Mouse (Mus musculus) macrophage (primary cell): ENCODE results near the gene Cbfa2t3. TPM values are rescaled to one million over a fixed set of nuclear protein-coding genes. Genes with fewer than 3 reads are reported as not detected.

Source experiments
- H3K27ac ChIP-seq: fragments of 350-480 bp; formaldehyde crosslinking; 2 replicates; pipeline ENCODE4 v1.9.0; 2021
- H3K36me3 ChIP-seq: fragments of 350-480 bp; formaldehyde crosslinking; 2 replicates; pipeline ENCODE4 v1.9.0; 2021; ENCODE audit errors: inconsistent target
- H3K4me3 ChIP-seq: fragments of 350-480 bp; formaldehyde crosslinking; 2 replicates; pipeline ENCODE4 v1.9.0; 2021; ENCODE audit errors: inconsistent target
- H3K79me2 ChIP-seq: fragments of 350-480 bp; formaldehyde crosslinking; 2 replicates; pipeline ENCODE4 v1.9.0; 2021; ENCODE audit errors: inconsistent target
- WGBS: methylation state at CpG from one replicate; pipeline ENCODE4 v1.1.7; 2026; ENCODE audit warnings: inconsistent platforms; ENCODE audit not compliant: missing documents; 5-methylcytosine and 5-hydroxymethylcytosine counted together
- polyA plus RNA-seq: library from polyadenylated mRNA; stranded (reverse); fragments of 250-400 nt; gene quantifications from 3 replicates; pipeline ENCODE4 v1.2.4, GENCODE M21; 2018; ENCODE audit warnings: inconsistent platforms

Gene Cbfa2t3
- polyA plus RNA-seq, 1 experiment from 2014 or later: 1.4 TPM

DNA sequence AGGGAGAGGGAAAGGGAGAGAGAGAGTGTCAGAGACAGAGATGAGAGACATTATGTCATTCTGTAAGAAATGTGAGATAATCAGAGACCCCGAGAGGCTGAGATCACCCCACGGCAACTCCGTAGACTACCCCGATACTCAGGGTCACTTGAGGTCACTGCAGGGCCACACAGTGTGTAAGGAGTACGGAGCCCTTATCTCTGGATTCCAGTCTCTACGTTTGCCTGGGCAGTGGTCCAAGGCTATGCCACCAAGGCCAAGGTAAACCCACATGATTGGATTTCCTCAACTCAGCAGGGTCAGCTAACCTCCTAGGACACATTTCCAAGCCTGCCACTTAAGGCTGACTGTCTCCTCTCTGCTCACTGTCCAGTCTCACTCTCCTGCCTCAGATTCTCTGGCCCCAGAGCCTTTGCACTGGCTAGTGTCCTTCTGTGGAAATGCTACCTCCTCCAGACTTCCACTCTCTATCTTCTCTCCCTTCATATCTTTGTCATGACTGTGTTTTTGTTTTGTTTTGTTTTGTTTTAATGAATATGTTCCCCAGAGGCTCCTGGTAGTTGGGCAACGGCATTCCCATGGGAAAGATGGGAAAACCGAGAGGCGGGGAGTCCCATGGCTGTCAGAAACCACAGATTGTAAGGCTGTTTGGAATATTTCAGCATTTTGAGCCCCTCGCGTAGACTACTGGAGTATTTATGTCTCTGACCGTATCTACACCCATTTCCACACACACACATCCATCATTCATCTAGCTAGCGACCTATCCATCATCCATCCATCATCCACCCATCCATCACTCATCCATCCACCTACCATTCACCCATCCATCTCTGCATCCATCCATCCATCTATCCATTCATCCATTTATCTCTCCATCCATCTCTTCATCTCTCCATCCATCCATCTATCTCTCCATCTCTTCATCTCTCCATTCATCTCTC, 42.6 kb downstream of the Cbfa2t3 start:
- H3K36me3 ChIP-seq: no peaks in the 10 kb centered on the region
- 80% methylated on average over 13 of the region's 13 CpGs for whole genome bisulfite sequencing

GRCm38 (mm10) chr8:122654768-122655167, 44.1 kb downstream of the Cbfa2t3 start:
- Histone ChIP-seq H3K4me3 (no peak overlapping the region), H3K79me2 (no peaks in the 10 kb centered on the region), H3K27ac (no peak overlapping the region), H3K36me3 (no peaks in the 10 kb centered on the region)
- WGBS: 95% methylated on average over 7 of the region's 7 CpGs

More for the DNA sequence above, 42.6 kb downstream of the Cbfa2t3 start:
- Histone ChIP-seq H3K4me3 (no peak overlapping the region), H3K27ac (no peak overlapping the region), H3K79me2 (no peaks in the 10 kb centered on the region; the same call in 1 of the 2 replicates)

GRCm38 (mm10) chr8:122652643-122653042, 46.3 kb downstream of the Cbfa2t3 start:
- no peaks in the 10 kb centered on the region for H3K79me2 ChIP-seq
- no peak overlapping the region for H3K27ac ChIP-seq
- 67% methylated on average over 6 of the region's 6 CpGs for WGBS
- no peak overlapping the region for H3K4me3 ChIP-seq
- H3K36me3 ChIP-seq: no peaks in the 10 kb centered on the region

- 82% methylated on average over 14 of the region's 16 CpGs for WGBS
- H3K27ac ChIP-seq: no peak overlapping the region
- no peaks in the 10 kb centered on the region for H3K36me3 ChIP-seq
- H3K79me2 ChIP-seq: no peaks in the 10 kb centered on the region
- no peak overlapping the region for H3K4me3 ChIP-seq
These were observed 47.5 kb downstream of the Cbfa2t3 start for GRCm38 (mm10) chr8:122651326-122651921.

DNA sequence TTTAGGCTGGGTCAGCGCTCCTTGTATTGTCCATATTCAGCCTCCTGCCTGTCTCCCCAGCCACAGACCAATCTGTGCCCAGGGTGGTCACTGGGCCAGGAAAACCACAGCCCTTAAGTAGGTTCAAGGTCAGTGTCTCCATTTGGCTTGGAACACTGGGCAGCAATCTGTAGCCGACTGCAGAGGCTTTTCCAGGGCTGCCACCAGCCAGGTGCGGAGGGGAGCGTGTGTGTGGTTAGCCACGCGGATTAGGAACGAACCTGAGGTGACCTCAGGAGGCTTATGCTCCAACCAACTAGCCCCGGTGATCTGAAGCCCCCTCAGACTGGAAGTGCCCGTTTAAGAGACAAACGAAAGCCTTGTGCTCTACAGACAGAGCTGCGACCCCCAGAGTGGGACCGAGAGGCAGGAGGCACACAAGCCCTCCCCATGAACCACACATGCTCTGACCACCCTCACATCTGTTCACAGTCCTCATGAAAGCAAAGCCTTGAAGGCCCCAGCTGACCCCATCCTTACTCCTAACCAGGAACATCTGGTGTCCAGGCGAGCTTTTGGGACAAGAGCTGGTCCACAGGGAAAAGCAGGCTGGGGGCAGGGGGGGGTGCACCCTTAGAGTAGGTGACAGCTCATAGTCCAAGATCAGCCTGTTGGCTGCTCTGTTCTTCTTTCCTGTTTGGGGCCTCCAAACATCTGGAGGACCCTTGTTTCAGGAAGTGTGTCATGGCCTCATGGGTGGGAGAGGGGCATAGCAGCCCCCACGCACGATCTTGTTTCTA, 50.5 kb downstream of the Cbfa2t3 start:
- Histone ChIP-seq H3K27ac (no peak overlapping the region), H3K36me3 (no peaks in the 10 kb centered on the region), H3K4me3 (no peak overlapping the region), H3K79me2 (no peaks in the 10 kb centered on the region)
- 91% methylated on average over 15 of the region's 15 CpGs for WGBS

DNA sequence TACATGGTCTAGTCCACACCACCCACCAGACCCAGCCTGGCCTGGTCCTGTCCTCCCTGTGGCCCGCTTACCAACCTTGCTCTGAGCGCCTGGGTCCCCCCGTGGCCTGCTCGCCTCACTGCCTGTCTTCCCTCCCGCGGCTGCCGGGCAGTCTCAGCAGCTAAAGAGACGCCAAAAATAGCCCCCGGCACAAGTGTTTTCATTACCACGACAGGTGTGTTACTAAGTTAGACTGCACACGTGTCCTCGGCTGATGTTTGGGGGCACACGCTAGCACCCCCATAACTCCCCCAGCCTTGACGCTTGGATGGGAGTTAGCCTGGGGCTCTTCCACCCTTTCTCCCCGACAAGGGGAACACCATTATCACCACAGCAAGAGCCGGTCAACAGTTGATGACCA, 52.6 kb downstream of the Cbfa2t3 start:
- 88% methylated on average over 16 of the region's 16 CpGs for WGBS
- Histone ChIP-seq H3K27ac (no peak overlapping the region), H3K36me3 (no peaks in the 10 kb centered on the region), H3K4me3 (no peak overlapping the region), H3K79me2 (no peaks in the 10 kb centered on the region)

DNA sequence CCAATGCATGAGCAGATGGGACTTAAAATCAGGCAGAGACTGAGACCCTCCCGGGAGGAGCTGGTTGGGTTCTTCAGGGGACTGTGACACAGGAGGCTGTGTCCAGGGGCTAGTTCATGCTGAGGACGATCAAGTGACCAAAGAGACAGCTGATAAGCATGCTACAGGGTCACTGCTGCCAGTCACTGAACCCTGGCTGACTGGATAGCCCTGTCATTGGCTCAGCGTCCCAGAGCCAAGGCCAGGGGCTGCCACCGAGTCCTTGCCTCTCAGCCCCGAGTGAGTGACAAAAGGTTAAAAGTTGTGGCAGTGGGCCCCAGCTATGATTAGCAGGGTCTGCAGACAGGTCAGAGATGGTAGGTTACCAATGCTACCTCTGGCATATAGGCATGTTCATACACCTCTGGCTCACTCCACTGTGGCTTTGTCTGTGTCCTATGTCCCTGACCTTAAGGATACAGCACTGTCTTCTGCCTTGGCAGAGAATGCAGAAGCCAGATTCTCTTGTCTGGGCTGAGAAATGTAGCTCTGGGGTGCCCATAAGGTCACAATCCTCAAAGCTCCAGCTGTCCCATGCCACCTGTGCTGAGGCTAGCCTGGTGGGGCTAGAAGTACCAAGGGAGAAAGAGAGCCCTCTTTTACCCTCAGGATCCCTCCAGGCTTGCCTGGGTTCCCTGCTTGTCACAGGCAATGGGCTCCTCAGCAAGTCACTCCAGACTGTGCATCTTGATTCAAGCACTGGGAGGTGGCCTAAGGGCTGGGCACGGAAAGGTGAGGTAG, 54.5 kb downstream of the Cbfa2t3 start:
- Histone ChIP-seq H3K79me2 (no peaks in the 10 kb centered on the region), H3K27ac (no peak overlapping the region), H3K36me3 (no peaks in the 10 kb centered on the region), H3K4me3 (no peak overlapping the region)
- 93% methylated on average over 6 of the region's 6 CpGs for WGBS

DNA sequence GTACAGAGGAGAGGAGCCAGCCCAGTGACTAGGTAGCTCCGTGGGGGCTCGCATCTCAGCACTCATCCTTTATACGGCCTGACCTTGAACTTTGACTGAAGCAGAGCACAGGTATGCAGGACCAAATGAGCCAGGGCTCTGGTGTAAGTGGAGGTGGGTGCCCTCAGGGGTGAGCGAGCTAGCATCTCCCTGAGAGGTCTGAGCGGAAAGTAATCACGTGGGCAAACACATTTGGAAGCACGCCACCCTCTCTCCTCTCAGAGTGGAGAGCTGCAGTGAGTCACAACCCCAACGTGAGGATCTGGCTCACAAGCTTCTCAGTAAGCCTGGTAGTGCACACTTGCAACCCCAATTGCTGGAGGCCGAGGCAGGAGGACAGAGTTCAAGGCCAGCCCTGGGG, 56.8 kb downstream of the Cbfa2t3 start:
- Histone ChIP-seq H3K79me2 (no peaks in the 10 kb centered on the region), H3K36me3 (no peaks in the 10 kb centered on the region), H3K27ac (no peak overlapping the region), H3K4me3 (no peak overlapping the region)
- 88% methylated on average over 9 of the region's 9 CpGs for WGBS

DNA sequence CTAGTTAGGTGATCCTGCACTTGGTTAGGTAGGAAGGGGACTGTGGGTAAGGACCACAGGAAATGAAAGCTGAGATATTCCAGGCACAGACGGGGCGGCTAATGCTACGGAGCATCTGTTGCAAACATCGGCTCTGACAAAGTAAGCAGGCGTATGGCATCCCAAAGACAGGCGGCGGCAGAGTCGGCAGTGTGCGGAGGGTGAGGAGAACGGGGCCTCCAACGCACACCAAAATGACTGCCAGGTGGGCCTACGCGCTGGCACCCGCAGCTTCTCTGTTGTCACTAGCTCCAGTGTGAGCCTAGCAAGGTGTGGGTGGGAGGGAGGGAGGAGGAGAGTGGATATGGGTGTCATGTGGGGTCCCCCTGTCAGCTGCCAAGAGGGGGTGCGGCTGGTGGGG, 57.5 kb downstream of the Cbfa2t3 start:
- WGBS: 95% methylated on average over 14 of the region's 15 CpGs
- no peaks in the 10 kb centered on the region for H3K36me3 ChIP-seq
- no peaks in the 10 kb centered on the region for H3K79me2 ChIP-seq
- H3K27ac ChIP-seq: no peak overlapping the region
- no peak overlapping the region for H3K4me3 ChIP-seq

GRCm38 (mm10) chr8:122640825-122641224, 58.1 kb downstream of the Cbfa2t3 start:
- Histone ChIP-seq H3K36me3 (no peaks in the 10 kb centered on the region), H3K79me2 (no peaks in the 10 kb centered on the region), H3K27ac (no peak overlapping the region), H3K4me3 (no peak overlapping the region)
- 88% methylated on average over 4 of the region's 4 CpGs for WGBS

GRCm38 (mm10) chr8:122639521-122640248, 59.2 kb downstream of the Cbfa2t3 start:
- Histone ChIP-seq H3K4me3 (no peak overlapping the region), H3K79me2 (no peaks in the 10 kb centered on the region), H3K27ac (no peak overlapping the region), H3K36me3 (no peaks in the 10 kb centered on the region)
- WGBS: 95% methylated on average over 14 of the region's 16 CpGs

DNA sequence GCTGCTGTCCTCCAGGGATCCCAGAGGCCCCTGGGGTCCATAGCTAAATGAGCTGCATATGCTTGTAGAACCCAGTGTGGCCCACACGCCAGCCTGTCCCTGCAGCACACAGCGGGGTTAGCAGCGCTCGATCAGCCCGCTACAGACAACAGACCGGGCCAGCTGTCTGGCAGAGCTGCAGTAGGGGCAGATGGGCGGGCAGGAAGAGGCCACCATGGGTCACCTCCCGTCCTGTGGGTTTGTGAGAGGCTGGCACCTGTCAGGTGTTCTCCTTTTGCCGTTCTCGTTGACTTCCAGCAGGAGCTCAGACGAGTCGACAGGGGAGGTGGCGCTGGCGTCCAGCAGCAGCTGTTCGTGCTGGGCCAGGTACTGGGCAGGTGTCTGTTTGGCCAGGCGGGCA, 60.3 kb downstream of the Cbfa2t3 start:
- Histone ChIP-seq H3K36me3 (no peaks in the 10 kb centered on the region), H3K27ac (no peak overlapping the region), H3K79me2 (no peaks in the 10 kb centered on the region), H3K4me3 (no peak overlapping the region)
- WGBS: 86% methylated on average over 16 of the region's 16 CpGs

DNA sequence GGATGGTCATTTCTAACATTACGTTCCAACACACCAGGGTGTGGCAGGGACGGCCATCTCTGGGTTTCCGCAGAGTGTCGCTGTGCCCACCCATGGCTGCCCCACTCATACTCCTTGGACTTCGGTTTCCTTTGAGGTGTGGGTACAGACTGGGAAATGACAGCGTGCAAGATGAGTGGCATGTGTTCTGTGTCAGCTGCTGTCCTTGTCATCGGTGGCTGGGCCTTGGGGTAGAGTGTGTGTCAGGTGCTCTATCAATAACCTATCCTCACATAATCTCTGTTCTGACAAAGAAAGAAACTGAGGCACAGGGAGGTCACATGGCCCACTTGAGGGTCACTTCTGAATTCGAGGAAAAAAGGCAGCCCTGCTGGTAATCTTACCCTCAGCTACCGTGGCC, 61.7 kb downstream of the Cbfa2t3 start:
- 93% methylated on average over 9 of the region's 9 CpGs for WGBS
- Histone ChIP-seq H3K36me3 (no peaks in the 10 kb centered on the region), H3K79me2 (no peaks in the 10 kb centered on the region), H3K4me3 (no peak overlapping the region), H3K27ac (no peak overlapping the region)

GRCm38 (mm10) chr8:122636803-122637175, 62.1 kb downstream of the Cbfa2t3 start:
- Histone ChIP-seq H3K4me3 (no peak overlapping the region), H3K36me3 (no peaks in the 10 kb centered on the region), H3K27ac (no peak overlapping the region), H3K79me2 (no peaks in the 10 kb centered on the region)
- WGBS: 79% methylated on average over 9 of the region's 9 CpGs
